Mouse (Mus musculus) cerebellum, adult 2 months (tissue): Measurements from ENCODE around the gene Cldnd2. TPM values are rescaled to one million over a fixed set of nuclear protein-coding genes. Genes with fewer than 3 reads are reported as not detected.

Experiments
- DNase-seq, 2 experiments: peaks; one replicate each; pipeline ENCODE4 v3.0.0; 2021
- H3K27ac ChIP-seq: fragments of 200-500 bp; 2 replicates; pipeline ENCODE4 v1.5.1; 2012; ENCODE audit warnings: low read length, control low read depth, inconsistent platforms; ENCODE audit not compliant: insufficient read depth
- H3K27me3 ChIP-seq: fragments of 200-500 bp; 2 replicates; pipeline ENCODE4 v1.6.1; 2012; ENCODE audit warnings: inconsistent platforms, mild to moderate bottlenecking, low read length, moderate library complexity; ENCODE audit not compliant: control insufficient read depth, insufficient read depth
- H3K4me1 ChIP-seq: fragments of 200-500 bp; 2 replicates; pipeline ENCODE4 v1.6.1; 2011; ENCODE audit warnings: low read length; ENCODE audit not compliant: control insufficient read depth, insufficient read depth
- H3K4me3 ChIP-seq: fragments of 200-500 bp; replicated peaks from 2 replicates; pipeline ENCODE3; 2011; ENCODE audit warnings: mild to moderate bottlenecking, low read depth, low read length, control low read depth; ENCODE audit not compliant: insufficient read depth
- CTCF ChIP-seq: fragments of 200-500 bp; IDR thresholded peaks from 2 replicates; pipeline ENCODE4 v1.5.1; 2011; ENCODE audit warnings: low read depth, mild to moderate bottlenecking, control low read depth, low read length, moderate library complexity, borderline replicate concordance; ENCODE audit not compliant: insufficient read depth
- POLR2A ChIP-seq: fragments of 200-500 bp; IDR thresholded peaks from 2 replicates; pipeline ENCODE4 v1.6.1; 2011; ENCODE audit warnings: low read length, control low read depth, borderline replicate concordance; ENCODE audit not compliant: insufficient read depth
- WGBS: fragments of 180-500 bp; shearing (Covaris S2); methylation state at CpG from one replicate; pipeline ENCODE4 v1.1.7; 2018; 5-methylcytosine and 5-hydroxymethylcytosine counted together
- polyA plus RNA-seq: library from polyadenylated mRNA; depleted of rRNA; stranded (reverse); fragments of >200 nt; gene quantifications from 2 replicates; pipeline ENCODE4 v1.2.3, GENCODE M21; 2012

Cldnd2 gene
- polyA plus RNA-seq, 1 experiment: not detected

GRCm38 (mm10) chr7:43470373-43470772 lies 29.8 kb downstream of the Cldnd2 start:
- peak in 1 of 2 experiments; percentile 44 for DNase-seq
- 48% methylated on average over 8 of the region's 8 CpGs for WGBS
- TF ChIP-seq CTCF (peak; percentile 61), POLR2A (no peak)

DNA sequence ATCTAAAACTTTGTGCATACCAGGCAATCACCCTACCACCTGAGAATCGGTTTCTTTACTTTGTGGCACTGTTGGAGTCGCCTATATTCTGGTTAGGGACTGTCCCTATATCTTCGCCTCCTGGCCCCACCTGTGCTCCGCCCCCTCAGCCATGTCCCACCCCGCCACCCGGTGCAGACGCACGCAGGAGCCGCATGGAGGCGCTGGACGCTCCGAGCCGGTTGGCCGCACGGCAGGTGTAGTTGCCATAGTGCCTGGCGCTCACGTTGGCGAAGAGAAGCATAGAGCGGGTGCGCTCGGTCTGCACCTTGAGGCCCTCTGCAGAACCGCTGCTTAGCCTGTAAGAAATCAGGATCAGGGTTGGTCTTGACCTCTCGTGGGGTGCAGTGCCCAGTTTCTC lies 35.1 kb downstream of the Cldnd2 start:
- Histone ChIP-seq H3K4me1 (peaks cover 4% of the 10 kb centered on the region; the same call in 1 of the 2 replicates), H3K4me3 (no peak overlapping the region), H3K27ac (no peak overlapping the region), H3K27me3 (no peaks in the 10 kb centered on the region)
- TF ChIP-seq CTCF: no peak; the same call in 1 of the 2 replicates
- TF ChIP-seq POLR2A: no peak
- WGBS: 45% methylated on average over 23 of the region's 23 CpGs
- DNase-seq: no peak

More at GRCm38 (mm10) chr7:43470373-43470772, 29.8 kb downstream of the Cldnd2 start:
- Histone ChIP-seq H3K27me3 (no peaks in the 10 kb centered on the region), H3K4me1 (peaks cover 2% of the 10 kb centered on the region; the same call in 1 of the 2 replicates), H3K27ac (no peak overlapping the region), H3K4me3 (no peak overlapping the region)

- no peak for DNase-seq
- Histone ChIP-seq H3K27me3 (no peaks in the 10 kb centered on the region), H3K27ac (no peak overlapping the region), H3K4me3 (no peak overlapping the region), H3K4me1 (peaks cover 11% of the 10 kb centered on the region; the same call in 1 of the 2 replicates)
- 45% methylated on average over 13 of the region's 13 CpGs for WGBS
- TF ChIP-seq POLR2A: no peak
Observed at GRCm38 (mm10) chr7:43476376-43476775, 35.8 kb downstream of the Cldnd2 start.

DNA sequence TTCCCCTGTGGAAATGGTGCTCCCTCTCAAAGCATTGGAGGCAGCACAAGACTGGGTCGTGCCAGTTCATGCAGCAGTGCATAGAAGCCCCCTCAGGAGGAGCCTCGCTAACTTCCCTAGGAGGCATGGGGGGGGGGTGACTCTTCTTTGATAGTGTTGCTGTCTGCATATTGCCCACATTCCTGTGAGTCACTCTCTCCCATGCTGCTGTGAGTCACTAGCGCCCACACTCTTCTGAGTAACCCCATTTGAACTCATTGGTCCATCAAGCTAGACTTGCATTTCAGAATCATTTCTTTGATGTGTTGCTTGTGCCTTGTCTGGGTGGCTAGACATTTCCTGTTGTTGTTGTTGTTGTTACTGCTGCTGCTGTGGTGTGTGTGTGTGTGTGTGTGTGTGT lies 40.6 kb downstream of the Cldnd2 start:
- Histone ChIP-seq H3K4me1 (peaks cover 33% of the 10 kb centered on the region), H3K27ac (no peak overlapping the region)
- no peak for DNase-seq

DNA sequence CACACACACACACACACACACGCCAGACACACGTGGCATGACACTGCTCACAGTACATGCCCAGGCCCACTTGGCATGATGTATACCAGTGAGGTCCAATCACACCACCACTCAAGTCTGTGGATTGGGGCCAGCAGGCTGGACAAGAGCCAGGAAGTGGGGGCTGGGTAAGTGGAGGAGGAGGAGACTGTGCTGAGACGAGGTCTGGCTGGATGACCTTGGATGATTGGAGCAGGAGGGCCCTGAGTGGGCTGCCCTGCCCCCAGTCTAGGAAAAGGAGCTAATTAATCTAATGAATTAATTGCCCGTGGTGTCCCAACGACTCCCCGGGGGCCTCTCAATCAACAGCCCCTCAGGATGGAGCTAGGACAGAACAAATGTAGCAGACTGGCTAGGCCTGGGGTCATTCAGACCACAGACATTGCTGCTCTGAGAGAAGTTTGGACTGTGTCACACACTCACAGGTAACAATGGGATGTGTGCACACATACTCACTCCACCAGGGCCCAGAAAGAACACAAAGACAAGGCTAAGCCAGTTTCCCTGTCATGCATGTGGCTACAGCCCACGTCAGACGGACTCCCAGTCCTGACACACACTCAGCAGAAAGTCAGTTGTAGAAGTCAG lies 41.6 kb downstream of the Cldnd2 start:
- no peaks in the 10 kb centered on the region for H3K27me3 ChIP-seq
- peaks cover 33% of the 10 kb centered on the region for H3K4me1 ChIP-seq
- H3K4me3 ChIP-seq: no peak overlapping the region
- WGBS: 24% methylated on average over 8 of the region's 8 CpGs
- DNase-seq: peak; percentile 35 to 43
- no peak overlapping the region for H3K27ac ChIP-seq
- TF ChIP-seq POLR2A (no peak), CTCF (no peak)

More for the DNA sequence above, 40.6 kb downstream of the Cldnd2 start:
- TF ChIP-seq POLR2A (no peak), CTCF (no peak)
- Histone ChIP-seq H3K4me3 (no peak overlapping the region), H3K27me3 (no peaks in the 10 kb centered on the region)
- 52% methylated on average over 3 of the region's 3 CpGs for WGBS

DNA sequence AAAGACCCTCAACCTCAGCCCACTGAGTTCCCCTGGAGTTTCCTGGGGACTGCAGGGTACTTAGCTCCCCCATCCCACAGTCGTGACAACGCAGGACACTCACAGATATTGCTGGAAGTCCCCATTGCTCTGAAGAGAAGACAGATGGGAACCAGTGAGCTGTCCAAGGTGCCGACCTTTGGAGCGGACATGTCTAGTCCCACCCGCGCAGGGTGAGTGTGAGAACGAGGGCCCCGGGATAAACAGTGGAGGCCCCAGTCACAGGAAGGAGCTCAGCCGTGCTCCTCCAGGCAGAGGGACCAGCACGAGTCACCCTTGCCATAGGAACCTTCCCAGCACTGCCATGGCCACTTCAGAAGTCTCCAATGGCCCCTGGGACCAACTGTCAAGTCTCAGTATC lies 42.7 kb downstream of the Cldnd2 start:
- no peak overlapping the region; the same call in 1 of the 2 replicates for H3K27ac ChIP-seq
- no peak for DNase-seq
- 30% methylated on average over 10 of the region's 10 CpGs for WGBS
- H3K27me3 ChIP-seq: no peaks in the 10 kb centered on the region
- no peak for TF ChIP-seq POLR2A
- TF ChIP-seq CTCF: no peak
- H3K4me1 ChIP-seq: peaks cover 33% of the 10 kb centered on the region
- H3K4me3 ChIP-seq: no peak overlapping the region

DNA sequence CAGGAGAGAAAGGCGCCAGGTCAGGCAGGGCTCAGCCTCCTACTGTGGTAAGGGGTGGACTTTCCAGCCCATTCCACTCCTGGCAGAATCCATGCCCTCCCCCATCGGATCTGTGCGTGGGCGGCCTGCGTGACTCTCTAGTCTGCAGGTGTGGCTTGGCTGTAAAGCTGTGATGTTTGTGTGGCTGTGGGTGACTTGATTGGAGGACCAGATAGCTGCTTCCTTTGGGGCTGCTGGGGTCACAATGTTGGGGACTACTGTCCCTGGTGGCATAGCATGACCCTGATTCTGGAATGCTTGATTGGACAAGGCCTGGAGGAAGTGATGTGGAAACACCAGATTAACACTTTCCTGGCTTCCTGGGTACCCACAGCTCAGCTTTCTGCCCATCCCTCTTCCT lies 48.1 kb downstream of the Cldnd2 start:
- Histone ChIP-seq H3K4me3 (peak overlapping the region; percentile 51), H3K4me1 (peaks cover 8% of the 10 kb centered on the region), H3K27ac (peak overlapping the region; percentile 57; the same call in 1 of the 2 replicates), H3K27me3 (no peaks in the 10 kb centered on the region)
- 7% methylated on average over 5 of the region's 5 CpGs for WGBS
- TF ChIP-seq POLR2A (no peak), CTCF (no peak)
- DNase-seq: peak; percentile 50 to 59

GRCm38 (mm10) chr7:43489631-43490125 lies 49.1 kb downstream of the Cldnd2 start, which contains the start of gene Iglon5:
TSS of gene Iglon5 (minus strand) at chr7:43490075.
- no peaks in the 10 kb centered on the region for H3K27me3 ChIP-seq
- peaks cover 6% of the 10 kb centered on the region for H3K4me1 ChIP-seq
- WGBS: 1% methylated on average over 25 of the region's 41 CpGs
- peak; percentile 57 to 63 for DNase-seq
- H3K27ac ChIP-seq: peak within 1 kb of the TSS; percentile 92
- TF ChIP-seq CTCF: no peak
- no peak for TF ChIP-seq POLR2A
- H3K4me3 ChIP-seq: peak within 1 kb of the TSS; percentile 93
